Mouse (Mus musculus): ENCODE results near the gene Mical3. TPM values are rescaled to one million over a fixed set of nuclear protein-coding genes. Genes with fewer than 3 reads are reported as not detected.

Gene Mical3
- polyA plus RNA-seq, 1 experiment from 2014 or later: 11.5 TPM

DNA sequence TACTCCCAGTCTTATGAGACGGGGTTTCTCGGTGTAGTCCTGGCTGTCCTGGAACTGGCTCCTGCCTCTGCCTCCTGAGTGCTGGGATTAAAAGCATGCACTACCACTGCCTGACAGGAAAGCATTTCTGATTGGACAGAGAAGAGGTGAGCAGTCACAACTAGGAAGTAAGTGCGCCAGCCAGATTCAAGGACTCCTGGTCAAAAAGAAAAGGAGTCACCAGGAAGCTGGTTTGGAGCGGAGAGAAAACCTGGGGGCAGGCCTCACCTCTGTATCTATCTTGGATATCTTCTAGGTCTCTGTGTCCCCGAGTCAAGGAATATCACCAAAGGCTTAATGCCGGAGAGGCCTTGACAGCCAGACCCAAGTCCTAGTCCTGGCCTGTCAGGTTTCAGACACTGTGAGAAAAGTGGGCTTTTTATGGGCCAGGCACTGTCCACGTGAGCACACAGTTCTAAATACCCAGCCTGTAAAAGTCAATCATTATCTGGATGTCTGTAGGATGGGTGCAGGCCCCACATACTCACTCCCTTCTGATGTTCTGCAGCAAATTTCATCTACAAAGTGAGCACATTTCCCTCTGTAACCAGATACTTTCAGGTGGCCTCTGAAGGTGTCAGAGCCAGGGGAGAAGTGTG is 190.2 kb downstream of the Mical3 start:
- no peak for ATAC-seq (ENCODE audit: insufficient read depth, low FRiP score)
- 90% methylated on average over 7 of the region's 7 CpGs for WGBS
- H3K4me3 ChIP-seq (replicated peaks; ENCODE audit: low read length): no peak overlapping the region

DNA sequence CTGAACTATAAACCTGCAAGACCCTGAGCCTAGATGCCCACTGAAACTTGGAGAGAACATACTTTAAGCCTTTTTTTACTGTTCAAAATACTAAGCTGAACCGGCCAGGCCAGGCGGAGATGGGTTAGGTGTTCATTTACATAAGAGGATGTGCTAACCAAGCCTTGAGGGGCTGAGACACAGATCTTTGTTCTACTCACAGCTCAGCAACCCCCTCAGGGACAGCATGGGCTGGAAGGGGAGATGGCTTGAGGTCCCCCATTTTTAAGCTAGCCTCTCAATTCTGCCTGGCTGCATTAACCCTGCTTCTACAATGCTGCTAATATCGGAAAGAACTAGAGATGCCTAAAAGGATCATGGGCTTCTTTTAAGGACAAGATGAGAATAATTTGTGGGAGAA is 191.0 kb downstream of the Mical3 start:
- Histone ChIP-seq H3K9me3 (replicated peaks; ENCODE audit: control insufficient read depth, low read length) (no peaks in the 10 kb centered on the region), H3K4me2 (ENCODE audit: low read depth, low read length) (no peak overlapping the region), H3K4me3 (replicated peaks; ENCODE audit: low read length) (no peak overlapping the region), H3K9ac (ENCODE audit: low read length) (no peak overlapping the region), H3K27me3 (ENCODE audit: control insufficient read depth, insufficient read depth, low read length) (no peaks in the 10 kb centered on the region), H3K4me1 (ENCODE audit: control insufficient read depth, insufficient read depth, low read length) (no peaks in the 10 kb centered on the region), H3K27ac (ENCODE audit: low read length) (no peak overlapping the region), H3K36me3 (ENCODE audit: control insufficient read depth, insufficient read depth, low read length) (no peaks in the 10 kb centered on the region)
- ATAC-seq (ENCODE audit: insufficient read depth, low FRiP score): no peak
- WGBS: 88% methylated on average over 3 of the region's 3 CpGs

More for the DNA sequence above, 190.2 kb downstream of the Mical3 start:
- Histone ChIP-seq H3K9me3 (replicated peaks; ENCODE audit: control insufficient read depth, low read length) (no peaks in the 10 kb centered on the region), H3K4me2 (ENCODE audit: low read depth, low read length) (no peak overlapping the region), H3K4me1 (ENCODE audit: control insufficient read depth, insufficient read depth, low read length) (no peaks in the 10 kb centered on the region), H3K27me3 (ENCODE audit: control insufficient read depth, insufficient read depth, low read length) (no peaks in the 10 kb centered on the region), H3K27ac (ENCODE audit: low read length) (no peak overlapping the region), H3K36me3 (ENCODE audit: control insufficient read depth, insufficient read depth, low read length) (no peaks in the 10 kb centered on the region), H3K9ac (ENCODE audit: low read length) (no peak overlapping the region)

DNA sequence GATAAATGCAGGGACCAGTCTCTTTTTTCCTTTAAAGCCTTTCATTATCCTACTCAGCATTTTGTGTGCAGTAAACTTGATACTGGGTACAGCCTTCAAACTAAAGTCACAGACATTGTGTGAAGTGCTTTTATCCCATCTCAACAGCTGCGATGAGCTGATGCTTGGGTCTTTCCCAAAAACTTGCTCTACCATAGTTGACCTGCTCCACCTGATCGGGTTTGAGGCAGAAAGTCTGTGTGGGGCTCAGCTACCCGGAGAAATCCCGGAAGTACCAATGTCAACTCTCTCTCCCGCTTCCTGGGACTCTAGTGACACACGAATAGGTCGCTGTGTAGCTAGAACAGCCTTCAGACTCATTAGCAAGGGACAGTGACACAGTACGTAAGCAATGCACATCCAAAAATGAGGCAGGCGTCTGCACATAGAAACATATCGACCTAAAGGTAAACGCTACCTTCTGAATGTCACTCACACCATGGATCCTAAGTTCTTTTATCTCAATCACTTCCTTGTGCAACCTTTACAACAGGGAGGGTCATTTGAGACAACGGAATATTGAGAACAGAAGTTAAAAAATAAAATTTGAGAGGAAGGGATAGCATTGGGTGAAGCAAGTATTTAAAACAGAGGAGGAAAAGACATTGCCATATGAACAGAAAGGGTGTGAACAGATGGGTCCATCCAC is 191.9 kb downstream of the Mical3 start:
- H3K9me3 ChIP-seq (replicated peaks; ENCODE audit: control insufficient read depth, low read length): no peaks in the 10 kb centered on the region
- no peak overlapping the region for H3K9ac ChIP-seq (ENCODE audit: low read length)
- H3K4me2 ChIP-seq (ENCODE audit: low read depth, low read length): no peak overlapping the region
- no peaks in the 10 kb centered on the region for H3K4me1 ChIP-seq (ENCODE audit: control insufficient read depth, insufficient read depth, low read length)
- ATAC-seq (ENCODE audit: insufficient read depth, low FRiP score): no peak
- no peaks in the 10 kb centered on the region for H3K27me3 ChIP-seq (ENCODE audit: control insufficient read depth, insufficient read depth, low read length)
- no peak overlapping the region for H3K27ac ChIP-seq (ENCODE audit: low read length)
- H3K4me3 ChIP-seq (replicated peaks; ENCODE audit: low read length): no peak overlapping the region
- no peaks in the 10 kb centered on the region for H3K36me3 ChIP-seq (ENCODE audit: control insufficient read depth, insufficient read depth, low read length)
- 83% methylated on average over 12 of the region's 12 CpGs for WGBS

DNA sequence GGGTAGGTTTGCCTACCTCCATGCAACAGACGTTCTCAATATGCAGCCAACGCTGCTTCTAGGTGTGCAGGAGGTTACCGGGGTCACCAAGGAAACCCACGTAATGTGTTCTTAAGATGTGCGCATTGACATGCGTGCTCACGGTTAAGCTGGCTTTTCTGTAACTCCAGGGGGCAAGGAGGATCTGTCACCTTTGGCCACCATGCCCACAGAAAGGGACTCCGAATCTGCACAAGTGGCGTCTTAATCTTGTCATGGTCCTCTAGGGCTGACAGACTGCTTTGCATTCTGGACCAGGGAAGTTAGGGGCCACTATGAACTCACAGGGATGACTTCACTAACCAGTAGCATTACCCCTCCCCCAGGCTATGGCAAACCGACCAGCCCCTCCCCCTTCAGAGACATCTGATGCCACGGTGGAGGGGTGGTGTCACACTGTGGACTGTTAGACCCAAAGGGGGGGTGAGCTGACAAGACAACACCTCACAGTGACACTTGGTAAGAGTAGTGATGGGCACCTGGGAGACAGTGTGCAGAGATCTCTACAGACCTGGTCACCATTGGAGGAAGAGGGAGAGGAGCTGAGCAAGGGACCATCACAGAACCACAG is 192.7 kb downstream of the Mical3 start:
- H3K4me1 ChIP-seq (ENCODE audit: control insufficient read depth, insufficient read depth, low read length): no peaks in the 10 kb centered on the region
- H3K4me3 ChIP-seq (replicated peaks; ENCODE audit: low read length): no peak overlapping the region
- no peaks in the 10 kb centered on the region for H3K9me3 ChIP-seq (replicated peaks; ENCODE audit: control insufficient read depth, low read length)
- H3K9ac ChIP-seq (ENCODE audit: low read length): no peak overlapping the region
- no peak overlapping the region for H3K27ac ChIP-seq (ENCODE audit: low read length)
- no peak for ATAC-seq (ENCODE audit: insufficient read depth, low FRiP score)
- H3K4me2 ChIP-seq (ENCODE audit: low read depth, low read length): no peak overlapping the region
- WGBS: 79% methylated on average over 11 of the region's 11 CpGs
- H3K36me3 ChIP-seq (ENCODE audit: control insufficient read depth, insufficient read depth, low read length): no peaks in the 10 kb centered on the region
- no peaks in the 10 kb centered on the region for H3K27me3 ChIP-seq (ENCODE audit: control insufficient read depth, insufficient read depth, low read length)

DNA sequence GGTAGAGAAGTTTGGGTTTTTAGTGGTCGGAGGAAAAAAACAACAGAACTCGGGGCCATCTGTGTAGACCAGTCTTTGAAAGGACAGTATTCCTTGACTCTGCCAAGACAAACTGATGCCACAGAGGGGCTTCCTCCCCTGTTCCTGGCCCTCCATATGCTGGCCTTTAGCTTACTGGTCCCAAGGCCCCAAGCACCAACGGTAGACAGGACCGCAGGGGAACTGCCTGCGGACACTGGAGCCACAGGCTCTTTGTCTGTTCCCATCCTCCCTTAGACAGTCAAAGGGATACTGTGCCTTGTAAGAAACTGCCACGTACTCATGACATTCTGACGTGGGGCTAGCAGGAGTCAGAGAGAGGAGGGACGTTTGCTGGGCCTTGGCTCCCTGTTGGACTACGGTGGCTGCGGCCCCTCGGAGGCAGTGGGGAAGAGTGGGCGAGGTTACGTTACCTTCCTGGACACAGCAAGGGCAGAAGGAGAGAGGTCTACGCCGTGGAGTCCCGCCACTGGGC is 193.6 kb downstream of the Mical3 start:
- Histone ChIP-seq H3K27me3 (ENCODE audit: control insufficient read depth, insufficient read depth, low read length) (no peaks in the 10 kb centered on the region), H3K4me3 (replicated peaks; ENCODE audit: low read length) (no peak overlapping the region), H3K4me1 (ENCODE audit: control insufficient read depth, insufficient read depth, low read length) (no peaks in the 10 kb centered on the region), H3K9me3 (replicated peaks; ENCODE audit: control insufficient read depth, low read length) (no peaks in the 10 kb centered on the region), H3K9ac (ENCODE audit: low read length) (no peak overlapping the region), H3K27ac (ENCODE audit: low read length) (no peak overlapping the region), H3K4me2 (ENCODE audit: low read depth, low read length) (no peak overlapping the region), H3K36me3 (ENCODE audit: control insufficient read depth, insufficient read depth, low read length) (no peaks in the 10 kb centered on the region)
- ATAC-seq (ENCODE audit: insufficient read depth, low FRiP score): no peak
- WGBS: 87% methylated on average over 16 of the region's 16 CpGs

DNA sequence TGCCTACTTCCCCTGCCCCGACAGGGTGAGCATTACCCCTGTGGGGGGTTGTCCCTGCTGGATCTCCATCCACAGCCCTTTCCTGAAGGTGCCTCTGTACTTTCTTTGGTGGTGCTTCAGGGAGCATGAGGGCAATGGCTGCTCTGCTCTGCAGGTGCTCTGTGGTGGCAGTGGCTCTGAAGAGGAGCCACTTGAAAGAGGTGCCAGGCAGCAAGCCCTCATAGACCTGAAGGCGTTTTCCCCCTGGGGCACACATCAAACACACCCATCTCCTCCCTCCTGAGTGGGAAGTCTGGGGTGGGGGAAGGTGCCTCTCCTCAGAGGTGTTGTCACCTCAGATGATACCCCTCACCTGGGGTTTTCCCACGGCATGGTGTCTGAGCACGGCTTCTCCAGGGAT is 196.6 kb downstream of the Mical3 start:
- 71% methylated on average over 4 of the region's 4 CpGs for WGBS

DNA sequence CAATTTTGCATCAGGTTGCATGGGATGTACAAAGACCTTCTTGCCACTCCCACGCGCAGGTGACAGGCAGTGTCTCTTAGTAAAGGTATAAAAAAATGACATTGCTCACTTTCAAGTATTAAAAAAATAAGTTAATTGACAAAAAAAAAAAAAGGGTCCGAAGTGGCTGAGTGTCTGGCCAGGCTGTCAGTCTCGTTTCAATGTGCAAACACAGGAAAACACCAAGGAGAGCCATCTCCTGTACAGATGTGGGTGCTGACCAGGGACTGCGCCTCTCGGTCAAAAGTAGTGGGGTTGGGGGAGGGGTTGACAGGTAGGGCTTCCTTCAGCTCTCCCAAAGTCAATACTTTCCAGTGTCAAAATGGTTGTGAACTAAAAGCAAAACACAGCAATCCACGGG is 197.1 kb downstream of the Mical3 start:
- 85% methylated on average over 7 of the region's 7 CpGs for WGBS
- no peak overlapping the region for H3K4me2 ChIP-seq (ENCODE audit: low read depth, low read length)
- ATAC-seq (ENCODE audit: insufficient read depth, low FRiP score): no peak
- no peaks in the 10 kb centered on the region for H3K36me3 ChIP-seq (ENCODE audit: control insufficient read depth, insufficient read depth, low read length)
- no peak overlapping the region for H3K4me3 ChIP-seq (replicated peaks; ENCODE audit: low read length)
- no peak overlapping the region for H3K27ac ChIP-seq (ENCODE audit: low read length)
- H3K27me3 ChIP-seq (ENCODE audit: control insufficient read depth, insufficient read depth, low read length): no peaks in the 10 kb centered on the region
- no peaks in the 10 kb centered on the region for H3K9me3 ChIP-seq (replicated peaks; ENCODE audit: control insufficient read depth, low read length)
- no peak overlapping the region for H3K9ac ChIP-seq (ENCODE audit: low read length)
- H3K4me1 ChIP-seq (ENCODE audit: control insufficient read depth, insufficient read depth, low read length): no peaks in the 10 kb centered on the region

More for the DNA sequence above, 196.6 kb downstream of the Mical3 start:
- no peaks in the 10 kb centered on the region for H3K36me3 ChIP-seq (ENCODE audit: control insufficient read depth, insufficient read depth, low read length)
- no peak overlapping the region for H3K4me2 ChIP-seq (ENCODE audit: low read depth, low read length)
- H3K9me3 ChIP-seq (replicated peaks; ENCODE audit: control insufficient read depth, low read length): no peaks in the 10 kb centered on the region
- H3K4me3 ChIP-seq (replicated peaks; ENCODE audit: low read length): no peak overlapping the region
- H3K27me3 ChIP-seq (ENCODE audit: control insufficient read depth, insufficient read depth, low read length): no peaks in the 10 kb centered on the region
- ATAC-seq (ENCODE audit: insufficient read depth, low FRiP score): no peak
- H3K9ac ChIP-seq (ENCODE audit: low read length): no peak overlapping the region
- no peaks in the 10 kb centered on the region for H3K4me1 ChIP-seq (ENCODE audit: control insufficient read depth, insufficient read depth, low read length)
- no peak overlapping the region for H3K27ac ChIP-seq (ENCODE audit: low read length)

DNA sequence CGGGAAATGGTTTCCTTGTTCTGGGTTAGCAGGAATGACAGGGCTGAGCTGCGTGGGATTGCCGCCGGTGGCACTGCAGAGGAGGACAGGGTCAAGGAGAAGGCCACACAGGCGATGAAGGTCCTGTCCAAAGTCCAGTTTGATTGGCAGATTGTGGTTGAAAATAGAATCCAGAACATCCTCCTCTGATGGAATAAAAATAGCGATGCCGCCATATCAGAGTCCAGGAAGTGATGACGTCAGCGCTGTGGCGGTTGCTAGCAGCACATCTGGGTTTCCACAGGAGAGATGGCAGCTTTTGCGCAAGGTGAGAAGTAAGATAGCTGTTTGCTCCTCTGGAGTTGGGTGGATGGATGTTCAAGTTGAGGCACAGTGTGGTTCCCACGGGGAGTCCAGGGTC is 198.2 kb downstream of the Mical3 start:
- WGBS: 87% methylated on average over 12 of the region's 12 CpGs
- no peak for ATAC-seq (ENCODE audit: insufficient read depth, low FRiP score)
- Histone ChIP-seq H3K4me2 (ENCODE audit: low read depth, low read length) (no peak overlapping the region), H3K9me3 (replicated peaks; ENCODE audit: control insufficient read depth, low read length) (no peaks in the 10 kb centered on the region), H3K9ac (ENCODE audit: low read length) (no peak overlapping the region), H3K36me3 (ENCODE audit: control insufficient read depth, insufficient read depth, low read length) (no peaks in the 10 kb centered on the region), H3K4me3 (replicated peaks; ENCODE audit: low read length) (no peak overlapping the region), H3K27me3 (ENCODE audit: control insufficient read depth, insufficient read depth, low read length) (no peaks in the 10 kb centered on the region), H3K27ac (ENCODE audit: low read length) (no peak overlapping the region), H3K4me1 (ENCODE audit: control insufficient read depth, insufficient read depth, low read length) (no peaks in the 10 kb centered on the region)
